Mouse (Mus musculus) midbrain, embryonic 16.5 days (tissue): ENCODE results near the gene B3galt4. TPM values are rescaled to one million over a fixed set of nuclear protein-coding genes. Genes with fewer than 3 reads are reported as not detected.

Experiments used
- polyA plus RNA-seq: library from polyadenylated mRNA; unstranded; fragments of >200 nt; fragmentation: Nextera tagmentation; extraction: Ambion mirVana; gene quantifications from 2 replicates; pipeline ENCODE4 v1.2.1, GENCODE M21; 2015

Gene B3galt4
- polyA plus RNA-seq, 1 experiment from 2014 or later, result 16.6 TPM

Other genes with a start within 250 kb of the B3galt4 start
- gene March2, start 232.8 kb downstream of the B3galt4 start, polyA plus RNA-seq, result 62.9 and 74.6 TPM in 2 replicates
- gene Rab11b, start 191.0 kb downstream of the B3galt4 start, polyA plus RNA-seq, result 503 and 519 TPM in 2 replicates
- 16.8 and 17.4 TPM in 2 replicates for gene Angptl4, start 169.7 kb downstream of the B3galt4 start, polyA plus RNA-seq
- gene Kank3, start 141.0 kb downstream of the B3galt4 start, polyA plus RNA-seq, result 49.0 and 52.6 TPM in 2 replicates
- 407 and 416 TPM in 2 replicates for gene Rps28, start 126.9 kb downstream of the B3galt4 start, polyA plus RNA-seq
- 428 and 439 TPM in 2 replicates for gene Ndufa7, start 126.9 kb downstream of the B3galt4 start, polyA plus RNA-seq
- 49.9 and 52.4 TPM in 2 replicates for gene Cd320, start 108.4 kb downstream of the B3galt4 start, polyA plus RNA-seq
- not detected in 2 replicates for gene Gm7029, start 77.7 kb downstream of the B3galt4 start, polyA plus RNA-seq
- 1.4 and 2.8 TPM in 2 replicates for gene Kifc1, start 60.8 kb downstream of the B3galt4 start, polyA plus RNA-seq
- gene Platr17, start 46.4 kb downstream of the B3galt4 start, polyA plus RNA-seq, result 0.36 and 0.55 TPM in 2 replicates
- gene Daxx, start 42.1 kb downstream of the B3galt4 start, polyA plus RNA-seq, result 55.1 and 59.7 TPM in 2 replicates
- gene Tapbp, start 35.6 kb downstream of the B3galt4 start, polyA plus RNA-seq, result 21.1 and 26.1 TPM in 2 replicates
- gene Zbtb22, start 35.6 kb downstream of the B3galt4 start, polyA plus RNA-seq, result 16.8 TPM in 2 replicates
- gene Rgl2, start 21.9 kb downstream of the B3galt4 start, polyA plus RNA-seq, result 54.9 and 57.2 TPM in 2 replicates
- 186 and 191 TPM in 2 replicates for gene Pfdn6, start 11.1 kb downstream of the B3galt4 start, polyA plus RNA-seq
- 19.2 TPM in 2 replicates for gene Wdr46, start 10.8 kb downstream of the B3galt4 start, polyA plus RNA-seq
- gene Vps52, start 4.3 kb upstream of the B3galt4 start, polyA plus RNA-seq, result 78.3 and 80.5 TPM in 2 replicates
- gene Rps18, start 4.5 kb upstream of the B3galt4 start, polyA plus RNA-seq, result 620 and 627 TPM in 2 replicates
- gene H2-K1, start 48.9 kb upstream of the B3galt4 start, polyA plus RNA-seq, result 11.0 and 13.1 TPM in 2 replicates
- gene Ring1, start 73.2 kb upstream of the B3galt4 start, polyA plus RNA-seq, result 17.9 and 18.2 TPM in 2 replicates
- 60.1 and 61.3 TPM in 2 replicates for gene H2-Ke6, start 76.6 kb upstream of the B3galt4 start, polyA plus RNA-seq
- gene Slc39a7, start 80.2 kb upstream of the B3galt4 start, polyA plus RNA-seq, result 163 and 175 TPM in 2 replicates
- 54.0 and 55.9 TPM in 2 replicates for gene Rxrb, start 80.3 kb upstream of the B3galt4 start, polyA plus RNA-seq
- 3.6 and 4.4 TPM in 2 replicates for gene Col11a2, start 87.9 kb upstream of the B3galt4 start, polyA plus RNA-seq
- 0.16 TPM in 1 of 2 replicates, not detected in the other for gene H2-Oa, start 140.9 kb upstream of the B3galt4 start, polyA plus RNA-seq
- 22.5 and 22.7 TPM in 2 replicates for gene H2-DMa, start 168.1 kb upstream of the B3galt4 start, polyA plus RNA-seq
- gene Brd2, start 171.1 kb upstream of the B3galt4 start, polyA plus RNA-seq, result 117 and 126 TPM in 2 replicates
- 0.49 and 0.53 TPM in 2 replicates for gene H2-DMb2, start 191.8 kb upstream of the B3galt4 start, polyA plus RNA-seq
- 0.69 and 0.88 TPM in 2 replicates for gene H2-DMb1, start 201.6 kb upstream of the B3galt4 start, polyA plus RNA-seq
- 2.4 and 4.5 TPM in 2 replicates for gene Tap1, start 236.1 kb upstream of the B3galt4 start, polyA plus RNA-seq
- 1.1 and 1.7 TPM in 2 replicates for gene Psmb9, start 236.3 kb upstream of the B3galt4 start, polyA plus RNA-seq
- 2.2 and 2.8 TPM in 2 replicates for gene Psmb8, start 246.2 kb upstream of the B3galt4 start, polyA plus RNA-seq